Mouse (Mus musculus): ENCODE data around the gene Foxa3.

DNA sequence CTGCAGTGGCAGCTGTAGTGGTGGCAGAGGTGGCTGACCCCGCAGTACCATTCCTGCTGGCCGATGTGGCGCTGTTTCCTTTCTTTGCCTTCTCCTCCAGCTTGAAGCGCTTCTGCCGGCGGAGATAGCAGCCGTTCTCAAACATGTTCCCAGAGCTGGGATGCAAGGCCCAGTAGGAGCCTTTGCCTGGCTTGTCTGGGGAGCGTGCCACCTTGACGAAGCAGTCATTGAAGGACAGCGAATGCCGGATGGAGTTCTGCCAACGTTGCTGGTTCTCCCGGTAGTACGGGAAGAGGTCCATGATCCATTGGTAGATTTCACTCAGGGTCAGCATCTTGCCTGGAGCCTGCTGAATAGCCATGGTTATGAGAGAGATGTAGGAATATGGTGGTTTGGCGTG, 8.9 kb downstream of the Foxa3 start:
- TF ChIP-seq TAL1 (IDR thresholded peaks at IDR 0.05; ENCODE audit: low read length) (no peak), GATA1 (IDR thresholded peaks at IDR 0.05; ENCODE audit: low read length) (no peak)

All from erythroblast, embryonic 14.5 days (primary cell).